Mouse (Mus musculus): ENCODE data around the gene Pcna. TPM values are rescaled to one million over a fixed set of nuclear protein-coding genes. Genes with fewer than 3 reads are reported as not detected.

Gene Pcna
- polyA plus RNA-seq, 2 experiments from 2014 or later = 137 to 146 TPM

- ATAC-seq = no peak
These were observed 20.6 kb downstream of the Pcna start for GRCm38 (mm10) chr2:132232413-132232945.

DNA sequence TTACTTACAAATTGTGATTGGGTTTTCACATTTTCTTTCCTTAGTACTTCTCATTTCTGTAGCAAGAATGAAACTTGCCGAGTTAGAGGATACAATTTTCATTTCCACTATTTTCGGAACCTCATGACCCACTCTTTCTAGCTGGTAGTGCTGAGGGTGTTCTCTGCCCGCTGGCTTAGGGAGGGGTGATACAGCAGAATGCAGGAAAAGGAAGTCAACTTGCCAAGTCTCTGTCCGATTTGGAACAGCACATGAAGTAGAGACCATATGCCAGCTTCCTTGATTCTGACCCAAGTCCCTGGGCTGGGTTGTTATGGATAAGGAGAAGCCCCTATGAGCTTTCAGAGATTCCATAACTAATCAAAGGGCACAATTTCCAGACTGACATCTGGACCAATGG is 28.8 kb downstream of the Pcna start:
- ATAC-seq = no peak

GRCm38 (mm10) chr2:132221611-132222073 is 31.5 kb downstream of the Pcna start:
- ATAC-seq = no peak

DNA sequence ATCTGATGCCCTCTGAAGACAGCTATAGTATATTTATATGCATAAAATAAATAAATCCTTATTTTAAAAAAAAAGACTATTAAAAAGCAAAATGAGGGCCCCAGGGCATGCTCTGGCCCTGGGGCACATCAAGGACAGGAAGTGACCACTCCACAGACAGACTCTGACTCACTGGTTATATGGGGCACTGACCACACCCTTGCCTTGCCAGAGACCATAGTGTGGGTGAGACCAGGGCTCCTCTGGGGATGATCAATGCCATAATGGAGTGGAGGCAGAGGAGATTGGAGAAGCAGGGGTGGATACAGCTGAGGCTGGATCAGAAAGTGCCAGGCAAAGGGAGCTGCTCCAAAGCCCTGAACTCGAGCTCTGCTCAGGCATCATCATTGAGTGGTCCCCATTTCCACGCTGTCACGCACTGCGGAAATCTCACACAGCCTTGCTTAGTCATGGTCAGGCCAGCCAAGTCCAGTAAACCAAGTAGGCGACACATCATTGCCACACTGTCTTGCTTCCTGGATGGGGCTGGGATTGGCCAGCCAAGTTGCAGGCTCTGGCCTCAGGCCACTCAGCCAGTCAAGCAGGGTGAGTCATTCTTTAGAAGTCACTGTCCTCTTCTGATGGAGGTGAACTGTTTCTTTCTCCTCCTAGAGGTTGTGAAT is 41.0 kb downstream of the Pcna start:
- ATAC-seq = no peak

DNA sequence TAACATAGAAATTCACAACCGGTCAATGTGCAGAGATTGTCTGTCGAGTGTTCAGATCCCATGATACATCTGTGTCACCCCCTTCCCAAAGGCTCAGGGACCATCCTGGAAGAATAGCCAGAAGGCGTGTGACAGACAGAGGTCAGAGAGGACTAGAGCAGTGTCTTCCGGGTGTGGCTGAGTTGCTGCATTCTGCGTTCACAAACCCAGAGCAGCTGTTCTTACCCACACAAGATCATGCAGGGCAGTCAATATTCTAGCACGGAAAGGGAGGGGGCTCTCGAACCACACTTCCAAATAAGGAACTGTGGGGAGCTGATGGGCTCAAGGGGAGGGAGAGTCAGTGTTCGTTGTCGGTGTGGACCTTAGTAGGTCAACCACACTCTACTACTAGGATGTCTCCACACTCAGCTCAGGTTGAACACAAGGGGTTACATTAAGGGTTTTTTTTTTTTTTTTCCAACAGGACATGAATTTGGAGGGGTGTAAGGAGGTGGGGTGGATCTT is 42.3 kb downstream of the Pcna start:
- no peak for ATAC-seq

DNA sequence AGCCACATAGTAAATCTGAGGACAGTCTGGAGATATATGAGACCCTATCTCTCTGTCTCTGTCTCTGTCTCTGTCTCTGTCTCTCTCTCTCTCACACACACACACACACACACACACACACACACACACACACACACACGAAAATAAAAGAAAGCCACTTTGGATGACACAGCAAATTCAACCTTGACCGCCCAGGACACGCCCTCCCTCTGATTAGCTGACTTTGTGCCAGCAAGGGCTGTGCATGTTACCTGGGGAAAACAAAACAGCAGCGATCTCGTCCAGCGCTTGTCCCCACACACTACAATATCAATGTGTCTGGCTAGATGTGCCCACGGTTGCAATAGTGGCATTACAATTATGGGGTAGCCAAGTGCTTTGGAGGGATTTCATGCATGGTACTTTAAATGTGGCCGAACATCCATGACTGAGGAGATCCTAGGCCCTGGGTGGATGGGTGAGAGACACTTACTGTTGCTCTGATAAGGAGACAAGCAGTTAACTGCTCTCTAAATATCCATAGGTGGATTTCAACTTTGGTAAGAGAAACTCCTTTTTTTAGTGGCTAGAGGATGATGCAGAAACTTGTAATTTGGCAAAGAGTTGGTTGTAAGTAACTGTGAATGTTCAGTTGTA is 44.8 kb downstream of the Pcna start:
- no peak for ATAC-seq

DNA sequence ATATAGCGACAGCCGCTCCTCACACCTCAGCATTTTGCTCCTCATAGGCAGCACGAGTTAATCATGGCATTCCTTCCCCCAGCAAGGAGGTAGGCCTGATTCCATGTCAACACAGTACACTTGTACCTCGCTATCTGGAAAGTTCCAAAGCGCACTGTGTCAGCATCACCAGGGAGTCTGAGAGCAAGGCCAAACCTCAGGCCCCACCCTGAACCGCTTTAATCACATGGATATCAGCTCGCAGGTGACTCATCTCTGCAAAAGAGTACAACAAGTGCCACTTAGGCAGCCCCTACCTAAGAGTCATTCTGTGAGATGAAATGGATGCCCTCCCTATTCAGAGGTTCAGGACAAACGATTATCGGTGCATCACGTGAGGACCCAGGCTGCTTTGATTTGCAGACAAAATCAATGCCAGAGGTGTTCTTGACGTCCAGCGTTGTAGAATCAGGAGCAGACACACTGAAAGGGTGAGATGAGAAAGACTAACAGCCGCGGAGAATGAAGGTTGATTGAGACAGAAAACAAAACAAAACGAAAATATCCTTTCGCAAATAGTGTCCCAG is 46.7 kb downstream of the Pcna start:
- no peak for ATAC-seq

GRCm38 (mm10) chr2:132205549-132205948 is 47.6 kb downstream of the Pcna start:
- ATAC-seq = no peak

DNA sequence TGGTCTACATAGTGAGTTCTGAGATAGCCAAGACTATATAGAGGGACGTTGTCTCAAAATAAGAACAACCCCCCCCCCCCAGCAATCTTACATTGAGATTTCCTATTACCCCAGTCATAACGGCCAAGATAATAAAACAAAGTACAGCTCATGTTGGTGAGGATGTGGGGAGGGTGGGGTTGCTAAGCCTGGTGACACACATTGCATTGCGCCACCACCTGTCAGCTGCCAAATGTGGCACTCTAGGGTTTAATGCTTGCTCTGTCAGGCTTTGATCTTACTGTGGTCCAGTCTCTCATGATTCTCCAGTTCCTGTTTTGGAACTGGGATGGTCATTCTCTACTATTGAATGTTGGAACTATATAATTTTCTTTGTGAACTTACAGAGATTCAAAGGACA is 49.3 kb downstream of the Pcna start:
- no peak for ATAC-seq

- ATAC-seq = no peak
These were observed 49.9 kb downstream of the Pcna start for GRCm38 (mm10) chr2:132203186-132203585.

Other genes starting within 250 kb of the Pcna start
- gene Rassf2, start 223.1 kb downstream of the Pcna start, polyA plus RNA-seq (2017; shearing (Covaris generic)) = 100 to 1,000 TPM in 1 of 2 experiments, 10 to 100 TPM in 1; 67.6 to 113 TPM
- 10 to 100 TPM; 14.0 to 16.4 TPM for gene Slc23a2, start 108.2 kb downstream of the Pcna start, polyA plus RNA-seq (2017; shearing (Covaris generic))
- gene Tmem230, start 5.5 kb downstream of the Pcna start, polyA plus RNA-seq (2017; shearing (Covaris generic)) = 10 to 100 TPM; 30.1 to 39.8 TPM
- 10 to 100 TPM; 19.5 to 25.8 TPM for gene Cds2, start 9.8 kb upstream of the Pcna start, polyA plus RNA-seq (2017; shearing (Covaris generic))
- not detected for gene Prokr2, start 132.1 kb upstream of the Pcna start, polyA plus RNA-seq (2017; shearing (Covaris generic))